Mouse (Mus musculus): Measurements from ENCODE around the gene Fam189a1. TPM values are rescaled to one million over a fixed set of nuclear protein-coding genes. Genes with fewer than 3 reads are reported as not detected.

Gene Fam189a1
- 0.36 and 0.40 TPM in 2 replicates for polyA plus RNA-seq (2012; ENCODE audit: low replicate concordance)

DNA sequence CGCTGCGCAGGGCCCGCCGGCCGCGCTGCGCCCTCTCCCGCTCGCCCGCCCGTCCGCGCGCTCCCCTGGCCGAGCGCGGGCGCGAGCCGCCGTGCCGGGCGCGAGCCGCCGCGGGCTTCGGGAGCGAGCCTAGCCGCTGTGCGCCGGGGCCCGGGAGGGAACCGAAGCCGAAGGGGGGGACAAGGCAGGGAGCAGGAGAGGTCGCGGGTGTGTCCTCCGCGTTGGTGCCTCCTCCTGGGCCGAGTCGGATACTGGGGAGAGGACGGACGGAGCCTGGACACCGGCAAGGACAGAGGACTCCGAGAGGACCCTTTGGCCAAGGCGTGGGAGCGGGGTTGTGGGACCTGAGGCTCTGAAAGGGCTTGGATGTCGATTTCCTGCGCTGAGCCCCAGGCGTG lies at the start of gene Fam189a1:
TSS of gene Fam189a1 (minus strand) at position 57 of the 398 bp plus-strand sequence.

DNA sequence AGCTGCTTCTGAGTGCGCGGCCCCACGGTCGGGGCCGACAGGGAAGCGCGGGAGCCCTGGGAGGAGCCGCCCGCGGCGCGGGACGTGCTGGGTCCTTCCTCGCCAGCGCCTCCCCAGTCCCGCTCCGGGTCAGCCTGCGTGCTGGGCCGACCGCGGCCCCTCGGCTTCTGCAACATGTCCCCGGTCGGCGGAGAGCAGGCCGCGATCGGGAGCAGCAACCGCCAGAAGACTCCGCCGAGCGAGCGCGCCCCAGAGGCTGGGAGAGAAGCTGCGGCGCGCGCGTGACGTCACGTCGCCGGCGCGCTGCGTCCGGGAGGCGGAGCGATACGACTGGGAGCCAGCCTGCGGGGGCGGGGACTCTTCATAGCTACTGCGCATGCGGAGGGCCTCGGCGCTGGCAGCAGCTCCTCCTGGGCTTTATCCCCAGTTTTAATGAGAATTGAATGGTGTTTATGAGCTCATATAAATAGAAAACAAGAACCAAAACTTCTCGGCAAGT lies 283.6 kb downstream of the Fam189a1 start, which contains the start of gene Nsmce3:
TSS of gene Nsmce3 (minus strand) at position 255 of the 499 bp plus-strand sequence.

